Mouse (Mus musculus): ENCODE data around the gene Fuca1.

DNA sequence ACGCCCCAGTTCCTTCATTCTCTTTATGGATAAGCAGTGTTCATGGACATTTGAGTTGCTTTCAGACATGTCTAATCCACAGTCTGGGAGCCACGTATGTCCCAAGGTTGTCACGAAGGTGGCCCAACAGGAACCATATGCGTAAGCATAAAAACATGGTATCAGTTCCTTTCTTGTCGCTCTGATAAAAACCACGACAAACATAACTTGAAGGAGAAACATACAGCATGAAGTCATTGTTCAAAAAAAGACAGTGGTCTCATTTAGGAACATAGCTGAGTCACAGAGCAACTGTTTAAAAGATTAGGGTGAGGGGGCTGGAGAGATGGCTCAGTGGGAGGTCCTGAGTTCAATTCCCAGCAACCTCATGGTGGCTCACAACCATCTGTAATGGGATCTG, 21.7 kb downstream of the Fuca1 start:
- no peak for TF ChIP-seq CTCF (IDR thresholded peaks at IDR 0.05; ENCODE audit: borderline replicate concordance, insufficient read depth, low read length)
- TF ChIP-seq POLR2A (IDR thresholded peaks at IDR 0.05; ENCODE audit: low read depth, low read length): no peak

Data from embryonic fibroblast, embryonic 13.5 days (primary cell).